Mouse (Mus musculus) limb, embryonic 11.5 days (tissue): Measurements from ENCODE around the gene Mettl27. TPM values are rescaled to one million over a fixed set of nuclear protein-coding genes. Genes with fewer than 3 reads are reported as not detected.

Source experiments
- ATAC-seq: fragments of 200-750 bp; cut with Nextera tagmentation; 2 replicates; pipeline ENCODE4 v1.8.0; 2017; ENCODE audit warnings: low read depth; ENCODE audit not compliant: insufficient number of reproducible peaks, low FRiP score, low TSS enrichment
- DNase-seq: peaks from one replicate; pipeline ENCODE4 v3.0.0-alpha.2; 2015; ENCODE audit warnings: low spot score
- H3K27ac ChIP-seq: fragments of 300-500 bp; sonication (generic); replicated peaks from 2 replicates; pipeline ENCODE4 v1.5.1; 2014; ENCODE audit warnings: low read depth, mild to moderate bottlenecking, low read length
- H3K27me3 ChIP-seq: fragments of 300-500 bp; sonication (generic); 2 replicates; pipeline ENCODE4 v1.6.1; 2014; ENCODE audit warnings: mild to moderate bottlenecking, low read length, mixed read lengths; ENCODE audit not compliant: control insufficient read depth, insufficient read depth
- H3K36me3 ChIP-seq: fragments of 300-500 bp; sonication (generic); 2 replicates; pipeline ENCODE4 v1.6.1; 2014; ENCODE audit warnings: mild to moderate bottlenecking, low read length, moderate library complexity, mixed read lengths; ENCODE audit not compliant: control insufficient read depth, insufficient read depth
- H3K4me1 ChIP-seq: fragments of 300-500 bp; sonication (generic); 2 replicates; pipeline ENCODE4 v1.6.1; 2014; ENCODE audit warnings: low read length, mixed read lengths; ENCODE audit not compliant: control insufficient read depth, insufficient read depth
- H3K4me2 ChIP-seq: fragments of 300-500 bp; sonication (generic); 2 replicates; pipeline ENCODE4 v1.6.1; 2014; ENCODE audit warnings: low read depth, mild to moderate bottlenecking, moderate library complexity; ENCODE audit not compliant: severe bottlenecking
- H3K4me3 ChIP-seq: fragments of 300-500 bp; sonication (generic); 2 replicates; pipeline ENCODE4 v1.5.1; 2014; ENCODE audit warnings: low read depth, low read length
- H3K9ac ChIP-seq: fragments of 300-500 bp; sonication (generic); 2 replicates; pipeline ENCODE4 v1.6.1; 2014; ENCODE audit warnings: mild to moderate bottlenecking, low read length
- H3K9me3 ChIP-seq: fragments of 300-500 bp; sonication (generic); 2 replicates; pipeline ENCODE4 v1.6.1; 2016; ENCODE audit warnings: low read length; ENCODE audit not compliant: control insufficient read depth
- WGBS: fragments of 180-500 bp; shearing (Covaris S2); extraction: QIAGEN DNeasy Blood & Tissue Kit; methylation state at CpG from one replicate; pipeline ENCODE4 v1.1.7; 2014; 5-methylcytosine and 5-hydroxymethylcytosine counted together
- polyA plus RNA-seq: library from polyadenylated mRNA; unstranded; fragments of >200 nt; fragmentation: Nextera tagmentation; extraction: Ambion mirVana; gene quantifications from 2 replicates; pipeline ENCODE4 v1.2.1, GENCODE M21; 2014

Mettl27 gene
- polyA plus RNA-seq, 1 experiment from 2014 or later = 17.2 TPM

GRCm38 (mm10) chr5:134976577-134977250, 44.5 kb downstream of the Mettl27 start:
- ATAC-seq (no peak), DNase-seq (no peak)
- no peak overlapping the region for H3K4me3 ChIP-seq
- no peak overlapping the region for H3K9ac ChIP-seq
- H3K27ac ChIP-seq = no peak overlapping the region
- H3K4me2 ChIP-seq = no peak overlapping the region
- WGBS = 84% methylated on average over 14 of the region's 14 CpGs
- H3K4me1 ChIP-seq = no peaks in the 10 kb centered on the region
- no peaks in the 10 kb centered on the region for H3K9me3 ChIP-seq
- H3K36me3 ChIP-seq = no peaks in the 10 kb centered on the region
- no peaks in the 10 kb centered on the region for H3K27me3 ChIP-seq

GRCm38 (mm10) chr5:134977837-134978236, 45.7 kb downstream of the Mettl27 start:
- ATAC-seq (no peak), DNase-seq (no peak)
- no peaks in the 10 kb centered on the region for H3K36me3 ChIP-seq
- no peak overlapping the region for H3K4me3 ChIP-seq
- H3K27ac ChIP-seq = no peak overlapping the region
- no peak overlapping the region for H3K4me2 ChIP-seq
- H3K27me3 ChIP-seq = no peaks in the 10 kb centered on the region
- no peak overlapping the region for H3K9ac ChIP-seq
- no peaks in the 10 kb centered on the region for H3K9me3 ChIP-seq
- H3K4me1 ChIP-seq = no peaks in the 10 kb centered on the region
- 82% methylated on average over 4 of the region's 4 CpGs for WGBS

GRCm38 (mm10) chr5:134981149-134981548, 49.0 kb downstream of the Mettl27 start:
- no peak overlapping the region for H3K9ac ChIP-seq
- H3K27me3 ChIP-seq = peaks cover 25% of the 10 kb centered on the region
- WGBS = 72% methylated on average over 10 of the region's 10 CpGs
- H3K4me2 ChIP-seq = no peak overlapping the region
- no peaks in the 10 kb centered on the region for H3K9me3 ChIP-seq
- peaks cover 6% of the 10 kb centered on the region for H3K4me1 ChIP-seq
- DNase-seq (no peak), ATAC-seq (no peak)
- no peak overlapping the region for H3K27ac ChIP-seq
- H3K4me3 ChIP-seq = no peak overlapping the region
- H3K36me3 ChIP-seq = no peaks in the 10 kb centered on the region

- no peak overlapping the region for H3K4me3 ChIP-seq
- H3K9me3 ChIP-seq = no peaks in the 10 kb centered on the region
- DNase-seq (no peak), ATAC-seq (no peak)
- peaks cover 44% of the 10 kb centered on the region for H3K27me3 ChIP-seq
- H3K4me1 ChIP-seq = peaks cover 10% of the 10 kb centered on the region
- no peak overlapping the region for H3K4me2 ChIP-seq
- no peaks in the 10 kb centered on the region for H3K36me3 ChIP-seq
- 94% methylated on average over 1 of the region's 1 CpGs for WGBS
- H3K9ac ChIP-seq = no peak overlapping the region
- 0 out of 2 replicates have a peak overlapping the region, but pooled peaks have one; percentile 21 for H3K27ac ChIP-seq
Measured at GRCm38 (mm10) chr5:134983111-134983510, 50.9 kb downstream of the Mettl27 start.

GRCm38 (mm10) chr5:134983771-134984170, 51.6 kb downstream of the Mettl27 start:
- Histone ChIP-seq H3K4me1 (peaks cover 10% of the 10 kb centered on the region), H3K4me3 (no peak overlapping the region), H3K9me3 (no peaks in the 10 kb centered on the region), H3K9ac (no peak overlapping the region), H3K27me3 (peaks cover 44% of the 10 kb centered on the region), H3K36me3 (no peaks in the 10 kb centered on the region), H3K4me2 (no peak overlapping the region), H3K27ac (no peak overlapping the region)
- ATAC-seq = no peak
- WGBS = 32% methylated on average over 3 of the region's 3 CpGs
- no peak for DNase-seq

- H3K27ac ChIP-seq = no peak within 1 kb of the TSS
- 2% methylated on average over 25 of the region's 25 CpGs for WGBS
- peak within 1 kb of the TSS; percentile 34 for H3K4me2 ChIP-seq
- peak within 1 kb of the TSS; percentile 20 for H3K4me3 ChIP-seq
- DNase-seq (peak; percentile 52), ATAC-seq (0 out of 2 replicates have a peak, but pooled peaks have one; percentile 32)
- no peaks in the 10 kb centered on the region for H3K36me3 ChIP-seq
- H3K27me3 ChIP-seq = peaks cover 51% of the 10 kb centered on the region
- H3K4me1 ChIP-seq = peaks cover 10% of the 10 kb centered on the region
- no peaks in the 10 kb centered on the region for H3K9me3 ChIP-seq
- H3K9ac ChIP-seq = no peak within 1 kb of the TSS; the same call in 1 of the 2 replicates
Measured at GRCm38 (mm10) chr5:134985633-134986297, 53.6 kb downstream of the Mettl27 start, which contains the start of gene Cldn3. Gene Cldn3 (plus strand): TSS chr5:134986214.

- 6% methylated on average over 79 of the region's 79 CpGs for WGBS
- no peak overlapping the region for H3K27ac ChIP-seq
- no peak overlapping the region; the same call in 1 of the 2 replicates for H3K9ac ChIP-seq
- H3K4me1 ChIP-seq = peaks cover 10% of the 10 kb centered on the region
- peaks cover 51% of the 10 kb centered on the region for H3K27me3 ChIP-seq
- DNase-seq = peak; percentile 51
- peak overlapping the region; percentile 34 for H3K4me2 ChIP-seq
- H3K36me3 ChIP-seq = no peaks in the 10 kb centered on the region
- H3K9me3 ChIP-seq = no peaks in the 10 kb centered on the region
- H3K4me3 ChIP-seq = peak overlapping the region; percentile 20
- no peak for ATAC-seq
Measured at GRCm38 (mm10) chr5:134986298-134987268, 54.4 kb downstream of the Mettl27 start.

GRCm38 (mm10) chr5:134989166-134989565, 57.0 kb downstream of the Mettl27 start:
- no peak for ATAC-seq
- no peak overlapping the region for H3K27ac ChIP-seq
- no peak overlapping the region for H3K4me2 ChIP-seq
- H3K9ac ChIP-seq = no peak overlapping the region
- H3K36me3 ChIP-seq = no peaks in the 10 kb centered on the region
- DNase-seq = no peak
- H3K4me3 ChIP-seq = no peak overlapping the region
- no peaks in the 10 kb centered on the region for H3K9me3 ChIP-seq
- WGBS = 54% methylated on average over 11 of the region's 11 CpGs
- H3K27me3 ChIP-seq = peaks cover 46% of the 10 kb centered on the region
- peaks cover 10% of the 10 kb centered on the region for H3K4me1 ChIP-seq
